Mouse (Mus musculus) bone marrow, adult 2 months (tissue): ENCODE data around the gene Psmd13. TPM values are rescaled to one million over a fixed set of nuclear protein-coding genes. Genes with fewer than 3 reads are reported as not detected.
A peak's percentile ranks its signal among the peaks of the same experiment; 100 is the strongest.

Experiments
- H3K27ac ChIP-seq: fragments of 200-500 bp; 2 replicates; pipeline ENCODE4 v1.5.1; 2012; ENCODE audit warnings: low read depth, mild to moderate bottlenecking, control low read depth, inconsistent platforms, low read length; ENCODE audit not compliant: control insufficient read depth, poor library complexity, insufficient read depth
- H3K4me1 ChIP-seq: fragments of 200-500 bp; 2 replicates; pipeline ENCODE4 v1.6.1; 2011; ENCODE audit warnings: low read length; ENCODE audit not compliant: control insufficient read depth, insufficient read depth
- H3K4me3 ChIP-seq: fragments of 200-500 bp; replicated peaks from 2 replicates; pipeline ENCODE3; 2011; ENCODE audit warnings: mild to moderate bottlenecking, low read depth, low read length, control low read depth; ENCODE audit not compliant: control insufficient read depth
- CTCF ChIP-seq: fragments of 200-500 bp; IDR thresholded peaks from 2 replicates; pipeline ENCODE4 v1.5.1; 2011; ENCODE audit warnings: low read length, control low read depth; ENCODE audit not compliant: control insufficient read depth, insufficient read depth
- POLR2A ChIP-seq: fragments of 200-500 bp; IDR thresholded peaks from 2 replicates; pipeline ENCODE4 v1.6.1; 2011; ENCODE audit warnings: low read depth, mild to moderate bottlenecking, control low read depth, low read length, borderline replicate concordance; ENCODE audit not compliant: control insufficient read depth
- WGBS: fragments of 180-500 bp; shearing (Covaris S2); methylation state at CpG from one replicate; pipeline ENCODE4 v1.1.7; 2018; 5-methylcytosine and 5-hydroxymethylcytosine counted together
- polyA plus RNA-seq: library from polyadenylated mRNA; stranded (reverse); fragments of >200 nt; gene quantifications from 2 replicates; pipeline ENCODE4 v1.2.4, GENCODE M21; 2011; ENCODE audit warnings: low replicate concordance; ENCODE audit not compliant: missing spikeins, insufficient read depth, insufficient read length

The Psmd13 gene
- polyA plus RNA-seq, 1 experiment: 252 TPM

GRCm38 (mm10) chr7:140942341-140942740, 60.6 kb downstream of the Psmd13 start:
- 48% methylated on average over 9 of the region's 9 CpGs for WGBS
- peaks cover 5% of the 10 kb centered on the region; the same call in 1 of the 2 replicates for H3K4me1 ChIP-seq
- H3K27ac ChIP-seq: peak overlapping the region; percentile 76
- TF ChIP-seq CTCF (no peak), POLR2A (no peak)
- peak overlapping the region; percentile 63 for H3K4me3 ChIP-seq

GRCm38 (mm10) chr7:140942811-140943210, 61.0 kb downstream of the Psmd13 start:
- Histone ChIP-seq H3K4me3 (no peak overlapping the region), H3K4me1 (peaks cover 5% of the 10 kb centered on the region; the same call in 1 of the 2 replicates), H3K27ac (no peak overlapping the region; the same call in 1 of the 2 replicates)
- 75% methylated on average over 10 of the region's 10 CpGs for WGBS
- TF ChIP-seq POLR2A: no peak
- no peak for TF ChIP-seq CTCF

GRCm38 (mm10) chr7:140943356-140943755, 61.6 kb downstream of the Psmd13 start:
- 56% methylated on average over 4 of the region's 4 CpGs for WGBS
- Histone ChIP-seq H3K4me1 (peaks cover 5% of the 10 kb centered on the region; the same call in 1 of the 2 replicates), H3K4me3 (no peak overlapping the region), H3K27ac (no peak overlapping the region)
- TF ChIP-seq POLR2A (no peak), CTCF (no peak)

- Histone ChIP-seq H3K4me1 (peaks cover 5% of the 10 kb centered on the region; the same call in 1 of the 2 replicates), H3K4me3 (no peak overlapping the region), H3K27ac (no peak overlapping the region)
- TF ChIP-seq CTCF (no peak), POLR2A (no peak)
- WGBS: 88% methylated on average over 7 of the region's 7 CpGs
Measured at GRCm38 (mm10) chr7:140944236-140944635, 62.5 kb downstream of the Psmd13 start.

- Histone ChIP-seq H3K27ac (no peak overlapping the region), H3K4me3 (no peak overlapping the region), H3K4me1 (peaks cover 5% of the 10 kb centered on the region; the same call in 1 of the 2 replicates)
- TF ChIP-seq POLR2A: no peak
- no peak for TF ChIP-seq CTCF
- 83% methylated on average over 5 of the region's 5 CpGs for WGBS
Measured at GRCm38 (mm10) chr7:140945247-140945646, 63.5 kb downstream of the Psmd13 start.

GRCm38 (mm10) chr7:140946311-140946710, 64.5 kb downstream of the Psmd13 start:
- Histone ChIP-seq H3K27ac (no peak overlapping the region), H3K4me1 (peaks cover 5% of the 10 kb centered on the region; the same call in 1 of the 2 replicates)
- 86% methylated on average over 10 of the region's 10 CpGs for WGBS

GRCm38 (mm10) chr7:140946980-140947379, 65.2 kb downstream of the Psmd13 start:
- Histone ChIP-seq H3K4me3 (no peak overlapping the region), H3K4me1 (peaks cover 5% of the 10 kb centered on the region; the same call in 1 of the 2 replicates), H3K27ac (peak overlapping the region; percentile 3; the same call in 1 of the 2 replicates)
- TF ChIP-seq POLR2A (no peak), CTCF (no peak)
- WGBS: 14% methylated on average over 7 of the region's 7 CpGs

More at GRCm38 (mm10) chr7:140946311-140946710, 64.5 kb downstream of the Psmd13 start:
- no peak overlapping the region for H3K4me3 ChIP-seq
- TF ChIP-seq POLR2A: no peak
- no peak for TF ChIP-seq CTCF

GRCm38 (mm10) chr7:140948161-140948560, 66.4 kb downstream of the Psmd13 start:
- TF ChIP-seq POLR2A (no peak), CTCF (no peak)
- 79% methylated on average over 8 of the region's 8 CpGs for WGBS
- Histone ChIP-seq H3K4me1 (peaks cover 4% of the 10 kb centered on the region; the same call in 1 of the 2 replicates), H3K27ac (no peak overlapping the region), H3K4me3 (no peak overlapping the region)

Other genes starting within 250 kb of the Psmd13 start
- not detected in 2 replicates for gene Olfr53, start 235.5 kb upstream of the Psmd13 start, polyA plus RNA-seq
- gene Olfr539, start 222.0 kb upstream of the Psmd13 start, polyA plus RNA-seq: not detected in 2 replicates
- gene Olfr45, start 200.0 kb upstream of the Psmd13 start, polyA plus RNA-seq: 0.32 TPM in 1 of 2 replicates, not detected in the other
- not detected in 2 replicates for gene Olfr541, start 184.7 kb upstream of the Psmd13 start, polyA plus RNA-seq
- 3.9 and 21.1 TPM in 2 replicates for gene Cyp2e1, start 118.2 kb upstream of the Psmd13 start, polyA plus RNA-seq
- gene Syce1, start 94.1 kb upstream of the Psmd13 start, polyA plus RNA-seq: not detected in 2 replicates
- 0.25 and 0.40 TPM in 2 replicates for gene Zfp941, start 59.8 kb upstream of the Psmd13 start, polyA plus RNA-seq
- 3.3 TPM in 1 of 2 replicates, not detected in the other for gene Urah, start 47.0 kb upstream of the Psmd13 start, polyA plus RNA-seq
- gene Scgb1c1, start 36.4 kb upstream of the Psmd13 start, polyA plus RNA-seq: not detected in 2 replicates
- gene Odf3, start 34.2 kb upstream of the Psmd13 start, polyA plus RNA-seq: not detected in 2 replicates
- gene Gm45785, start 25.6 kb upstream of the Psmd13 start, polyA plus RNA-seq: not detected in 2 replicates
- 26.4 and 53.0 TPM in 2 replicates for gene Ric8a, start 25.0 kb upstream of the Psmd13 start, polyA plus RNA-seq
- gene Bet1l, start 24.4 kb upstream of the Psmd13 start, polyA plus RNA-seq: 11.7 and 18.1 TPM in 2 replicates
- 13.1 and 27.0 TPM in 2 replicates for gene Sirt3, start 341 bp downstream of the Psmd13 start, polyA plus RNA-seq
- not detected in 2 replicates for gene Cox8b, start 18.5 kb downstream of the Psmd13 start, polyA plus RNA-seq
- 1.9 and 3.1 TPM in 2 replicates for gene Nlrp6, start 38.9 kb downstream of the Psmd13 start, polyA plus RNA-seq
- gene Pgghg, start 59.4 kb downstream of the Psmd13 start, polyA plus RNA-seq: 6.9 and 13.3 TPM in 2 replicates
- gene Ifitm5, start 68.3 kb downstream of the Psmd13 start, polyA plus RNA-seq: 1.7 TPM in 1 of 2 replicates, not detected in the other
- gene Gm45717, start 74.0 kb downstream of the Psmd13 start, polyA plus RNA-seq: not detected in 2 replicates
- gene Ifitm2, start 74.0 kb downstream of the Psmd13 start, polyA plus RNA-seq: 71.7 and 147 TPM in 2 replicates
- gene Ifitm1, start 85.3 kb downstream of the Psmd13 start, polyA plus RNA-seq: 32.8 and 82.9 TPM in 2 replicates
- gene Ifitm3, start 128.8 kb downstream of the Psmd13 start, polyA plus RNA-seq: 166 and 209 TPM in 2 replicates
- 195 and 524 TPM in 2 replicates for gene Ifitm6, start 136.0 kb downstream of the Psmd13 start, polyA plus RNA-seq
- gene Gm17387, start 147.2 kb downstream of the Psmd13 start, polyA plus RNA-seq: not detected in 2 replicates
- 0.36 and 2.1 TPM in 2 replicates for gene B4galnt4, start 179.1 kb downstream of the Psmd13 start, polyA plus RNA-seq
- gene Pkp3, start 196.2 kb downstream of the Psmd13 start, polyA plus RNA-seq: 5.4 and 15.9 TPM in 2 replicates
- 10.4 and 19.8 TPM in 2 replicates for gene Sigirr, start 218.6 kb downstream of the Psmd13 start, polyA plus RNA-seq
- 2.5 TPM in 1 of 2 replicates, not detected in the other for gene Ano9, start 235.8 kb downstream of the Psmd13 start, polyA plus RNA-seq
- 66.7 and 84.6 TPM in 2 replicates for gene Ptdss2, start 240.4 kb downstream of the Psmd13 start, polyA plus RNA-seq